Mouse (Mus musculus) liver, embryonic 15.5 days (tissue): ENCODE measurements around the gene Gm10130. TPM values are rescaled to one million over a fixed set of nuclear protein-coding genes. Genes with fewer than 3 reads are reported as not detected.
"Not testable (repeated sequence)": the region's sequence is repeated elsewhere in the genome, so short reads cannot be mapped to it uniquely, and the experiment has no call there.

ENCODE experiments used
- ATAC-seq: fragments of 200-750 bp; cut with Nextera tagmentation; 2 replicates; pipeline ENCODE4 v1.8.0; 2017; ENCODE audit warnings: moderate number of reproducible peaks, mild to moderate bottlenecking, moderate library complexity; ENCODE audit not compliant: insufficient read depth
- H3K27ac ChIP-seq: fragments of 300-500 bp; sonication (generic); replicated peaks from 2 replicates; pipeline ENCODE4 v1.5.1; 2015; ENCODE audit warnings: mild to moderate bottlenecking, inconsistent platforms
- H3K27me3 ChIP-seq: fragments of 300-500 bp; sonication (generic); 2 replicates; pipeline ENCODE4 v1.6.1; 2015; ENCODE audit warnings: mild to moderate bottlenecking, inconsistent platforms
- H3K36me3 ChIP-seq: fragments of 300-500 bp; sonication (generic); replicated peaks from 2 replicates; pipeline ENCODE4 v1.6.1; 2015; ENCODE audit warnings: moderate library complexity, mild to moderate bottlenecking, inconsistent platforms
- H3K4me1 ChIP-seq: fragments of 300-500 bp; sonication (generic); replicated peaks from 2 replicates; pipeline ENCODE4 v1.6.1; 2015; ENCODE audit warnings: inconsistent platforms
- H3K4me2 ChIP-seq: fragments of 300-500 bp; sonication (generic); 2 replicates; pipeline ENCODE4 v1.6.1; 2015; ENCODE audit warnings: moderate library complexity, mild to moderate bottlenecking, inconsistent platforms
- H3K4me3 ChIP-seq: fragments of 300-500 bp; sonication (generic); replicated peaks from 2 replicates; pipeline ENCODE4 v1.5.1; 2015; ENCODE audit warnings: mild to moderate bottlenecking, inconsistent platforms
- H3K9ac ChIP-seq: fragments of 300-500 bp; sonication (generic); 2 replicates; pipeline ENCODE4 v1.6.1; 2015; ENCODE audit warnings: moderate library complexity, mild to moderate bottlenecking, inconsistent platforms
- H3K9me3 ChIP-seq: fragments of 300-500 bp; sonication (generic); replicated peaks from 2 replicates; pipeline ENCODE4 v1.6.1; 2016; ENCODE audit warnings: inconsistent platforms
- WGBS: fragments of 180-500 bp; shearing (Covaris S2); methylation state at CpG from one replicate; pipeline ENCODE4 v1.1.7; 2015; ENCODE audit warnings: mixed read lengths; ENCODE audit not compliant: insufficient replicate concordance; 5-methylcytosine and 5-hydroxymethylcytosine counted together
- polyA plus RNA-seq: library from polyadenylated mRNA; unstranded; fragments of >200 nt; fragmentation: Nextera tagmentation; extraction: Ambion mirVana; gene quantifications from 2 replicates; pipeline ENCODE4 v1.2.1, GENCODE M21; 2015

Gm10130 gene
- polyA plus RNA-seq, 1 experiment from 2014 or later = 0.89 TPM

- 54% methylated on average over 1 of the region's 1 CpGs for WGBS
- no peak overlapping the region for H3K4me3 ChIP-seq
- ATAC-seq = no peak
Measured at GRCm38 (mm10) chr2:150390198-150390597, 66.7 kb downstream of the Gm10130 start.

GRCm38 (mm10) chr2:150412146-150412545, 88.6 kb downstream of the Gm10130 start:
- not testable (repeated sequence) for H3K4me2 ChIP-seq, H3K27ac ChIP-seq, H3K4me1 ChIP-seq, ATAC-seq, H3K9ac ChIP-seq, H3K27me3 ChIP-seq, H3K4me3 ChIP-seq, H3K36me3 ChIP-seq, H3K9me3 ChIP-seq
- WGBS = 68% methylated on average over 17 of the region's 17 CpGs

More at GRCm38 (mm10) chr2:150390198-150390597, 66.7 kb downstream of the Gm10130 start:
- Histone ChIP-seq H3K9ac (no peak overlapping the region), H3K36me3 (no peaks in the 10 kb centered on the region), H3K4me2 (no peak overlapping the region), H3K4me1 (no peaks in the 10 kb centered on the region), H3K27ac (no peak overlapping the region), H3K27me3 (no peaks in the 10 kb centered on the region), H3K9me3 (no peaks in the 10 kb centered on the region)

Other genes with a start within 250 kb of the Gm10130 start
- gene Zfp120, start 187.0 kb upstream of the Gm10130 start, polyA plus RNA-seq = 2.7 and 3.1 TPM in 2 replicates
- not detected in 2 replicates for gene Gm10770, start 144.0 kb upstream of the Gm10130 start, polyA plus RNA-seq
- not detected in 2 replicates for gene Gm14139, start 141.9 kb upstream of the Gm10130 start, polyA plus RNA-seq
- gene Zfp937, start 105.6 kb upstream of the Gm10130 start, polyA plus RNA-seq = 0.92 and 1.1 TPM in 2 replicates
- gene Gm21994, start 68.1 kb upstream of the Gm10130 start, polyA plus RNA-seq = 1.0 and 1.4 TPM in 2 replicates
- not detected in 2 replicates for gene Gm14124, start 66.2 kb upstream of the Gm10130 start, polyA plus RNA-seq
- 0.79 and 1.1 TPM in 2 replicates for gene 3300002I08Rik, start 39.1 kb downstream of the Gm10130 start, polyA plus RNA-seq
- gene Zfp442, start 127.8 kb downstream of the Gm10130 start, polyA plus RNA-seq = 0.55 and 0.71 TPM in 2 replicates
- gene Zfp345, start 161.4 kb downstream of the Gm10130 start, polyA plus RNA-seq = 0.06 and 0.08 TPM in 2 replicates
- 8.0 and 9.3 TPM in 2 replicates for gene Cst7, start 246.7 kb downstream of the Gm10130 start, polyA plus RNA-seq